Mouse (Mus musculus): ENCODE data around the gene Xlr3c. TPM values are rescaled to one million over a fixed set of nuclear protein-coding genes. Genes with fewer than 3 reads are reported as not detected.

Xlr3c gene
- 0.14 and 0.16 TPM in 2 replicates for polyA plus RNA-seq (2012; rRNA removed)

GRCm38 (mm10) chrX:73265270-73265669 lies at the start of gene Xlr3c:
Xlr3c (minus strand) TSS chrX:73265390.

GRCm38 (mm10) chrX:73292876-73293275 lies 27.7 kb upstream of the Xlr3c start, which contains the start of the genes Xlr5a and Xlr5c:
Xlr5a (minus strand) TSS chrX:73292976.
Xlr5c (minus strand) TSS chrX:73292976.

GRCm38 (mm10) chrX:73242821-73243325 lies 22.3 kb downstream of the Xlr3c start, which contains the start of gene Xlr4c:
Xlr4c (minus strand) TSS chrX:73243130.

GRCm38 (mm10) chrX:73227914-73228605 lies 37.1 kb downstream of the Xlr3c start, which contains the start of gene F8a:
F8a (plus strand) TSS chrX:73228291.

GRCm38 (mm10) chrX:73213819-73214564 lies 51.2 kb downstream of the Xlr3c start, which contains the start of gene Xlr4b:
Xlr4b (plus strand) TSS chrX:73214333.

Other genes starting within 250 kb of the Xlr3c start
- 0.05 and 0.14 TPM in 2 replicates for gene Pnma5, start 228.3 kb downstream of the Xlr3c start, polyA plus RNA-seq (2012; rRNA removed)
- gene Pnma3, start 200.6 kb downstream of the Xlr3c start, polyA plus RNA-seq (2012; rRNA removed), result 12.2 and 12.7 TPM in 2 replicates
- gene Xlr4a, start 182.9 kb downstream of the Xlr3c start, polyA plus RNA-seq (2012; rRNA removed), result 0.81 and 0.97 TPM in 2 replicates
- gene Xlr3a, start 168.3 kb downstream of the Xlr3c start, polyA plus RNA-seq (2012; rRNA removed), result 3.7 and 4.6 TPM in 2 replicates
- gene Gm14685, start 148.3 kb downstream of the Xlr3c start, polyA plus RNA-seq (2012; rRNA removed), result 0.65 and 0.87 TPM in 2 replicates
- gene Xlr5b, start 116.6 kb downstream of the Xlr3c start, polyA plus RNA-seq (2012; rRNA removed), result not detected in 2 replicates
- 0.38 and 0.63 TPM in 2 replicates for gene DXBay18, start 115.9 kb downstream of the Xlr3c start, polyA plus RNA-seq (2012; rRNA removed)
- not detected in 2 replicates for gene Spin2d, start 88.4 kb downstream of the Xlr3c start, polyA plus RNA-seq (2012; rRNA removed)
- 10.9 and 11.3 TPM in 2 replicates for gene Xlr3b, start 73.2 kb downstream of the Xlr3c start, polyA plus RNA-seq (2012; rRNA removed)
- gene Xlr4b, start 51.1 kb downstream of the Xlr3c start, polyA plus RNA-seq (2012; rRNA removed), result 0.57 and 0.91 TPM in 2 replicates
- gene F8a, start 37.1 kb downstream of the Xlr3c start, polyA plus RNA-seq (2012; rRNA removed), result 13.4 and 14.4 TPM in 2 replicates
- 0.29 and 0.49 TPM in 2 replicates for gene Xlr4c, start 22.3 kb downstream of the Xlr3c start, polyA plus RNA-seq (2012; rRNA removed)
- 0.05 TPM in 1 of 2 replicates, not detected in the other for gene Xlr5a, start 27.6 kb upstream of the Xlr3c start, polyA plus RNA-seq (2012; rRNA removed)
- not detected in 2 replicates for gene Xlr5c, start 27.6 kb upstream of the Xlr3c start, polyA plus RNA-seq (2012; rRNA removed)
- gene Gm45015, start 71.5 kb upstream of the Xlr3c start, polyA plus RNA-seq (2012; rRNA removed), result not detected in 2 replicates
- gene Zfp275, start 77.2 kb upstream of the Xlr3c start, polyA plus RNA-seq (2012; rRNA removed), result 22.3 and 25.1 TPM in 2 replicates
- gene Gm18336, start 133.3 kb upstream of the Xlr3c start, polyA plus RNA-seq (2012; rRNA removed), result 0.28 and 0.38 TPM in 2 replicates
- 0.98 and 1.00 TPM in 2 replicates for gene Zfp92, start 145.7 kb upstream of the Xlr3c start, polyA plus RNA-seq (2012; rRNA removed)
- 0.11 and 0.12 TPM in 2 replicates for gene Trex2, start 170.0 kb upstream of the Xlr3c start, polyA plus RNA-seq (2012; rRNA removed)
- gene Haus7, start 193.7 kb upstream of the Xlr3c start, polyA plus RNA-seq (2012; rRNA removed), result 53.8 and 55.2 TPM in 2 replicates
- gene Bgn, start 218.2 kb upstream of the Xlr3c start, polyA plus RNA-seq (2012; rRNA removed), result 61.3 and 123 TPM in 2 replicates
- 8.5 and 8.7 TPM in 2 replicates for gene Atp2b3, start 237.7 kb upstream of the Xlr3c start, polyA plus RNA-seq (2012; rRNA removed)